Mouse (Mus musculus) layer of hippocampus, adult 9-11 months (tissue): ENCODE results near the gene Mllt10.
A peak's percentile ranks its signal among the peaks of the same experiment; 100 is the strongest.
"Not testable (repeated sequence)": the region's sequence is repeated elsewhere in the genome, so short reads cannot be mapped to it uniquely, and the experiment has no call there.

Source experiments
- DNase-seq: peaks from one replicate; pipeline ENCODE4 v3.0.0; 2022

Mllt10 gene

DNA sequence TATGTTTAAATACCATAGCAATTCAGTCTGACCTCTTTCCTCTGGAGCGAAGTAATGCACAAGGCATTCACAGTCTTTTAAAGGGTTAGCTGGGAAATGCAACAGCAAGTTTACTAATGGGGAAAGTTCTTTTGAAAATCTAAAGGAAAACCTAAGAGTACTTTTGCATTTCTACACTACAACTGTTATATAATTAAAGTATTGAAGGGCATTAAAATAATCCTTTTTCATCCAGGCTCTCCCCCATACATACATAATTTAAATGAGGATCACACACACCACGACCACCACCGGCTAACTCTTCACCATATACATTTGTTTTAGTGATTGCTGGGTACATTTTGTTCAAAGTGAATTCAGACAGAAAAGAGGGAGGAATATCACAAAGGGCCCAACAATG, 2.5 kb upstream of the Mllt10 start:
- no peak for DNase-seq

DNA sequence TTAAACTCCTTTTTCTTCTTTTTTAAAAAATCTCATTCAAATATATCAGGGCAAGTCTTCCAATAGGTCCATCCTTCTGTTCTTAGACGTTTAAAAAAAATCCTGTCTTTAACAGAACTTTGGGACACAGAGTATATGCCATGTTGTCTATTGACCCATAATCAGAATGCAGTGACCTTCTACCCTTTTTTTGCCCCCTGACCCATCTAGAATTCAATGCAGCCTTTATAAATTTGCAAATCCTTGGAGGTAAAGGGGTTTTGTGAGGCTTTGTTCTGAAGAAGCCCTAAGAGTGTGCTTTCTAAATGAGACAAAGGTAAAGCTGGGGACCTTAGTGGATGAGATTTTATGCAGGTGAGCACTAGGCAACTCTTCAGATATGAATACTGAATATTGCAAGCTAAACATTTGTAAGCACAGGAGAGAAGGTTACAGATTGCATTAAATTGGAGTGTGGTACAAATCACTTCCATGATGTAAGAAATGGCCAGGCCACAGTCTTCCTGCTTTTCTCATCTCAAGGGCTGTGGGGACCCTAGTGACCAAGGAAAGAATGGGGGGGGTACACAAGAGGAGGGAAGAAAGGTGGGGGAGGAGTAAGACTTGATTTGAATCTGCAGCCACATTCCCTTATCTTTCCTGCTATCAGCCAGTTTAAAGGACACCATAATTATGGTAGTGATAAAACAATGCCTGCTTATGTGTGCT, 1.6 kb upstream of the Mllt10 start:
- no peak for DNase-seq

DNA sequence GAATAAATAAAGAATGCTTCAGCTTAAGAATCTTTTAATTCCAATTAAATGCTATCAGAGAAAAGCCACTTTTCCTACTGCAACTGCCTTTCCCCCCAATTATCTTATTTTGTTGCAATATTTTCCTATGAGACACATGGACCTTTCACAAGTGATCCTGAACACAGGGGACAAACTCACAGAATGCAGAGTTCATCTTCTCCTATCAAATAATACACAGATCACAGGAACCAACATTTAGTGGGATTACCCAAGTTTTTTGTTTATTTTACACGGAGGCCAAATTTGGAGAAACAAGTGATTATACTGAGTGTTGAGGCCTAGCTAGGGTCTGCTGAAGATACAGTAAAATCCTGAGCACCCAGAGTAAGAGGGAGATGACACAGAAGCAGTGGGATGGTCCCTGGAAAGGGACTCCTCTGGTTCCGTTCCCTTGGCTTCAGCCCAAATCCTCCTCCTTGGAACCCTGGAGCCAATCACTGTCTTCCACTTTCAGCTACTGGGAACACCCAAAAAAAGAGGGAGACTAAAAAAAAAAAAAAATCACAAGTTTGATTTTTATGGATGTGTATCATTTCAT, 996 bp upstream of the Mllt10 start:
- DNase-seq = no peak

DNA sequence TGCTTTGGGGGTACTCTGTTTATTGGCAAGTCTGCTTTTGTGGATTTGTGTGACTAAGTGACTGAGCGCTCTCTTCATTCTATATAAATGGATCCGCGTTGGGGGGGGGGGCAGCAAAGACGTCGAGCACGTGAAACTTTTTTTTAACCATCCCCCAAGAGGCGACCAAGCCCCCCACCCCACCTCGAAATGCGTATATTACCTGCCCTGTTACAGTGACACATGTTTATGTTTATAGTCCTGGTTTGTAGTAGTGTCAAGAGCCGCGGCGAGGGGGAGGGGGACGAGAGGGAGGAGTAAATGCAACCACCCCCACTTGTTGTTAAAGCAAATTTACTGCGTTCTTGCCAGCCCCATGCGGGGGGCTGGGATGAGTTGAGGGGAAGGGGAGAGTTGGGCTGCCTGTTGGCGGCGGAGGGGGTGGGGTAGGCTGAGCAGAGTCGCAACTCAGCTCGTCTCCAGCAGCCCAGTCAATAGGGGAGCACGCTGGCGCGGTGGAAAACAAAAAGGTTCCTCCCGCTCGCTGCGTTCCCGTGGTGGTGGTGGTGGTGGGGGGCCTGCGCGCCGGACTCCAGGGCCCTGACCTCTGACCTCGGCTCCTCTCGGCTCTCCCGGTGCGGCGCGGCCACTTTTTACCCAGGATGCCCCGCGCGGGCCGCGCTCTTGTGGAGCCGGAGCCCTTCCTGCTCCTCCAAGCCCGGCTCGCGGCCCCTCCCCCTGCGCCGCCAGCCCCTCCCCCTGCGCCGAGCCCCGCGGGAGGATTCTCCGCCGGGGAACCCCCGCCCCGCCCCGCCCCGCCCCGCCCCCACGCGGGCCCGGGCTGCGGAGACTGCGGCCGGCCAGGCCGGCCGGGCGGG, 1.1 kb downstream of the Mllt10 start:
- peak; percentile 95 for DNase-seq

DNA sequence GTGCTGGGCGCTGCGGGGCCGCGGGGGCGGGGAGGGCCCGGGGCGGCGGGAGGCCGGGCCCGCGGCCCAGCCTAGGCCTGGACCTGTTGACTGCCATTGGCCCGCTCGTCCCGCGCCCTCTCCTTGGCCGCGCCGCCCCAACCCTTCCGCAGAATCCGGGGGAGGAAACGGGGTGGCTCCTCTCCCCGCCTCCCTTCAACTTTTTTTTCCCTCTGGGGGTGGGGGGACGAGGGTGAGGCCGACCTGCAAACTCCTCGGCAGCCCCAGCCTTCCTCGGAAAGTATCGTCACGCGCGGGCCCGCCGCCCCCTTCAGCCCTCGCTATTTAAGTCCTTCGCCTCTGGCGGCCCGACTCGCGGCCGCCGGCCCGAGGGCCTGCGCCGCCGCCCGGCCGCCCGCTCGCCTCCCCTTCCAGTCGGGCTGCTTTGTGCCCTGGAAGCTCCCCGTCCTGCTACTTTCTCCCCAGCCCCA, 1.8 kb downstream of the Mllt10 start:
- peak; percentile 92 for DNase-seq

DNA sequence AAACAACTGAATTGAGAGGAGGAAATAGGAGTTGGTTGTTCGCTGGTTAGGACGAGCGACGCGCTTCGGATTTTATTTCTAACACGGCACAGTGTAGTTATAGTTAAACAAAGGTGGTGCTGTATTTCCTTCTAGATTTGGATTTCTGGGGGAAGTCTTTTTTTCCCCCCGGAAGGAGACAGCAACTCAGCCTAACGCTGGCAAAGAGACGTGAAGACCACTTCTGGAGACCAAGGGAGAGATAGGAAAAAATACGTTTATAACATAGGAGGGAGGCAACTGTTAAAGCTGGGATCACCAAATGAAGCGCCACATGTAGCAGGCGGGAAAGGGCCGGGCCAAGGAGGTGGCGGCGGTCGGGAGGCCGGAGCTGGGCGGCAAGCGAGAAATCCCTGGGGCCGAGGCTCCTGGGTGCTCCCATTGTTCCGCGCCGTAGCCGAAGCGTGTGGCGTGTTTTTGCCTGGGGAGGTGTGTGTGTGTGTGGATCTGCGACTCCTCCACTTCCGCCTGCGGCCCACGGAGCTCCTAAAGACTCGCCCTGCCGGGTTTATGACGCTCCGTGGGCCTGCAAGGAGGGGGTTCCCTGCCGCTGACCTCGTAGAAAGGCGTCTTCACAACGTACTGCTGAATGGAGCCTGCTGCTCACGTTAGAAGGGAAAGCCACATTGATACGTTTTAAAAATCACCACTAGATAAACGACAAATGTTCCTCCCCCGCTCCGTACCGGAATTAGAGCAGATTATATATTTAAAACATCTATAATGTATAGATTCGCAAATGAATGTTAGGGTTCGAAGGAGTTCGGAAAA, 2.5 kb downstream of the Mllt10 start:
- DNase-seq = peak; percentile 53

DNA sequence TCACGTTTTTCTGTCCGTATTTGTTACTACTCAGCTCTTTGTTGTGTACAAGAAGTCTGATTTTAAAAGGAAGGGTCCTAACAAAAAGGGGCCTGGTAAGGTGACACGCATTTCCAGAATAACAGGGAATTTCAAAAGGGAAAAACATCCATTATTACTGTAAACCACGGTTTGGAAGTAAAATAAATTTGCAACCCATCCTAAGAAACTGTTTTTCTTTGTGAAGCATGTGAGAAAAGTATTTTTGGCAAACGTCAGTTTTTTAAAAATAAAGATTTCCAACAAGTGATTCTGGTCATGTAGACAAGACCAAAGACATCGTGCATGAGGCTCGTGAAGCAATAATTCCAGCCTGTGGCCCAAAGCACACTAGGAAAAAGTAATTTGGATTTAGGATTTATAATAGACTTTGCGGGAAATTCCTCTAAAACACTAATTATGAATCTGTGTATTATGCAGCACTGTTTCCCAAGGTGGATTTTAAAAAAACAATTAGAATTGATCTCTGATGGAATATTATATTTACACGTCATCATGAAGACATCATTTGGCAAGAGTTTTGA, 3.2 kb downstream of the Mllt10 start:
- DNase-seq = no peak

DNA sequence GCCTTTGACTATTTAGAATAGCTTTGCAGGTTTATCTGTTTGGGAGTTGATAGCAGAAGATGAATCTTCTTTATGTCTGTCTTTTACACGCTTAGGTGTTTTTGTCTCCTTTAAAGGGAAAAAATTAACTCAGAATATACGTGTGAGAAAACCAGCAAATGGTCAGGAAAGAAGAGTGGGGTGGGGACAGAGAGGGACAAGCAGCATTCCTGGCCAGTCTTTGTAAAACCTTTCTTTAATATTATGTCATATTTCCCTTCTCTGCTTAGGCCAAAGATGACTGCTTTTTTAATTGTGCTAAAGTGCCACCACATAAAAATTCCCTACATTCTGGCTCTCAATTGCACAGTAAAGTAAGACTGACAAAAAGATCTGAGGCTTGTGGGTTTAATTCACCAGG, 4.0 kb downstream of the Mllt10 start:
- no peak for DNase-seq

DNA sequence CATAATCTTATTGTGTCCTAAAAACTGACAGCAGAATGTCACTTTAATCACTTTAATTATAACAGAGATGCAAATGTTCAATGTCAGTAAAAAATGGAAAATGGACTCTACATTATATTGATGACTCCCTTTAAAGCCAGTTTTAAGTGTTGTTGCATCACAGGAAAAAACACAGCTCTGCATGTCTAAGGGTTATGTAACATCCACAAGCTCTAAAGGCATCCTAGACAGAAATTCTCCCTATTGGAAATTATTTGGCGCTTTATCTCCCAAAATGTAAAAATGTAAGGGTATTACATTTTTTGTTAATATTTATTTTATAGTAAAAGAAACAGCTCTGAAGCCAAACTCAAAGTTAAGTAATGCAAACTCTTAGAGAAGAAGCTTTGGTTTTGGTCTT, 4.9 kb downstream of the Mllt10 start:
- DNase-seq = no peak

DNA sequence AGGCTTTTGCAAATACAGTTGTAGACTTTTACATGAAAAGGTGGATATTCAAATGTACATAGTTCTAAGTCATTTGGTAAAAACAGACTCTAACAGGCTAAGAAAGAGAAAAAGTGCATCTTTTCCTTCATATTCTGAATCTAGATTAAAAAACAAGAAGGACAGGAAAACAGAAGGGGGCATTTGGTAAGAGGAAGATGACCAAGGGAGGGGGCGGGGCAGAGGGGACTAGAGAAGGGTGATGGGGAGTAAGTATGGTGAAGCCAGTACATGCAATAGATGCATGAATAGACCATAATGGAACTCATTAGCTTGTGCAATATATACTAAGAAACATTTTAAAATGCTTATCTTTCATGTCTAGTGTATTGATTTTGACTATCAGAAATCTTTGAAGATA, 5.4 kb downstream of the Mllt10 start:
- DNase-seq = no peak

DNA sequence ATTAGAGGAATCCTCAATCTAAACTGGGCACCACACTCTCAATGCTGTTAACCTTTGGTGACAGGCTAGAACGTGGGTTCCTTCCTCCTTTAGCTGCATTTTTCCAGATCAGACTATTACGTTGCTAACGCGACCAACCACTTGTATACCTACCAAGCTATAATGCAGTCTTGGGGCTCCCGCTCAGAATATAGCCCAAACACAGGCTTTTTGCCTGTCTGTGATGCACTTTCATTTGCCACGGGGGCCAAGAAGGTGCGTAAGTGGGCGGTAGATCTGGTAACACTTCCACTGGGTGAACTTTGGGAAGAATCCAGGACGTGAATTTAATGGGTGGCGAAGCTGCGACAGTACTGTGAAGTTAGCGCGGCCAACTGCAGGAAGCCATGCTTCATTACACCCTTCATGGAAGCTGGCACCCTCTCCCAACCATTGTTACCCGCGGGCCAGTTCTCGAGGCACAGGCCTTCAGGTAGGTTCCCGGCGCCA, 8.8 kb downstream of the Mllt10 start:
- DNase-seq = peak; percentile 68

DNA sequence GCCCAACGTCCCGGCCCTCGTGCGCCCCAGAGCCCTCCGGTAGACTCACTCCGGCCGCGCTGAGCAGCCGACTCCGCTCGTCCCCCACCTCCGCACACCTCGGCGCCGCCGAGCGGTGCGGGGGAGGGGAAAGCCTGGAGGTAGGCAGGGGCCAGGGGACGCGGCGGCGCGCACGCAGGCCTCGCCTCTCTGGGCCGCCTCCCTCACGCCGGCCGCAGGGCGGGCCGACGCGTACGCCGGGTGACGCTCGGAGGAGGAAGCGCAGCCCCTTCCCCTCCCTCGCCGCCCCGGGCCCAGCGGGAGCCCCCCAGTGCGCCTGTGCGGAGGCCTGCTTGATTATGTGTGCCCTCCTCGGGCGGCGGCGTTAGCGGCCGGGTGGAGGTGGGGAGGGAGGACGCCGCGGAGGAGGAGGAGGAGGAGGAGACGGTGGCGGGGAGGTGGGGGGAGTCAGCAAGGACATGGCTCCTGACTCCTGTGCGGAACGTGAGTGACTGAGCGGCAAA, 9.4 kb downstream of the Mllt10 start:
- peak; percentile 94 for DNase-seq

DNA sequence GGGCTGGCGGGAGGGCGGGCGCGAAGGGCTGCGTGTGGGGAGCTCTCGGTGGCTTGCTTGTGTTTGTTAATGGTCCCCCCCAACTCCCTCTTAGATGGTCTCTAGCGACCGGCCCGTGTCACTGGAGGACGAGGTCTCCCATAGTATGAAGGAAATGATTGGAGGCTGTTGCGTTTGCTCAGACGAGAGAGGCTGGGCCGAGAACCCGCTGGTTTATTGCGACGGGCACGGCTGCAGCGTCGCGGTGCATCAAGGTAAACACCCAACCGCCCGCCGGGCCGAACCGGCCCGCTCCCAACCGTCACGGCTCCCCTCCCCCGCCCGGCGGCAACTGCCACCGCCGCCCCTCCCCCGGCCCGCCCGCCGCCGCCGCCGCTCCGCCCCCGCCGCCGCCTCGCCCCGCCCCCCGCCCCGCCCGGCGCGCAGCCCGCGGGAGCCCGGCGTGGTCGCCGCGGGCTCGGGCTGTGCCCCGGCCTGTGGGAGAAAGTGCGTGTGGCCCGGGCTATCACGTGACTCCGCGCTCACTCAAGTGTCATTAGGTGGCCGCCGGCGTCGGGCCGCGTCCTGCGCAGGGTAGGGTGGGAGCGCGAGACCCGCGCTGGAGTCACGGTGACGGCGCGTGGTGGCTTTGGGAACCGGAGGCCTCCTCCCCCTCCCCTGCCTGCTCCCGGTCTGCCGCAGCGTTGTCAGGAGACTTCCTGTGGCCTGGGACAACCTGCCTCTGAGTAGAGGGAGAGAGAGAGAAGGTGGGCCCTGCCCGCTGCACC, 10.1 kb downstream of the Mllt10 start:
- DNase-seq = peak; percentile 80

DNA sequence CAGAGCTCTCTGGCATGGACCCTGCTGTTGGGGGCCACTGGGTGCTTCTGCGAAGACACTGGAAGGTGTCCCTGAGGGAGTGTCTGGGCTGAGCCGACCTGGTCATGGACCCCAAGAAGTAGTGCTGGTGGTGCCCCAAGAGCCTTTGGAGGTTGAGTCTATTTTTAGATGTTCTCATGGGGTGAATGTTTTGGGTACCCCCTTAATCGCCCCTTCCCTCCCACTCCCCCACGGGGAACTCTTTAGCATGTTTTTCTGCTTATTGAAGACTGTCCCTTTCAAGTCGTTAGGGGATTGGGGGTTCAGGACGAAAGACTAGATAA, 10.6 kb downstream of the Mllt10 start:
- no peak for DNase-seq

DNA sequence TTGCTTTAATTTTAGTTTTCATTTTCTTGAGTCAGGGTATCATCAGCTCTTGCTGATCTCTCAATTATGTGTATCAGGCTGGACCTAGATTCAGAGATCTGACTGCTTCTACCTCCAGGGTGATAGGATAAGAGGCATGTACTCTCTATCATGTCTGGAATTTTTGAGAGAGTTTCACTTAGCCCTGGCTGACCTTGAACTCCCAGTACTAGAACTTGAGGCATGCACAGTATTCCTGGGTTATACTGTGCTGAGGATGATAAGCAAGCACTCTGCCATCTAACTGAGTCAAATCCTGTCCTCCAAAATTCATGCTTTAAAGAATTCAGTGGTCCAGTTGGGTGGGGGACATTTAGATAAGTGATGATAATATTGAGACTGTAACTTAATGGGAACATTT, 11.4 kb downstream of the Mllt10 start:
- no peak for DNase-seq

DNA sequence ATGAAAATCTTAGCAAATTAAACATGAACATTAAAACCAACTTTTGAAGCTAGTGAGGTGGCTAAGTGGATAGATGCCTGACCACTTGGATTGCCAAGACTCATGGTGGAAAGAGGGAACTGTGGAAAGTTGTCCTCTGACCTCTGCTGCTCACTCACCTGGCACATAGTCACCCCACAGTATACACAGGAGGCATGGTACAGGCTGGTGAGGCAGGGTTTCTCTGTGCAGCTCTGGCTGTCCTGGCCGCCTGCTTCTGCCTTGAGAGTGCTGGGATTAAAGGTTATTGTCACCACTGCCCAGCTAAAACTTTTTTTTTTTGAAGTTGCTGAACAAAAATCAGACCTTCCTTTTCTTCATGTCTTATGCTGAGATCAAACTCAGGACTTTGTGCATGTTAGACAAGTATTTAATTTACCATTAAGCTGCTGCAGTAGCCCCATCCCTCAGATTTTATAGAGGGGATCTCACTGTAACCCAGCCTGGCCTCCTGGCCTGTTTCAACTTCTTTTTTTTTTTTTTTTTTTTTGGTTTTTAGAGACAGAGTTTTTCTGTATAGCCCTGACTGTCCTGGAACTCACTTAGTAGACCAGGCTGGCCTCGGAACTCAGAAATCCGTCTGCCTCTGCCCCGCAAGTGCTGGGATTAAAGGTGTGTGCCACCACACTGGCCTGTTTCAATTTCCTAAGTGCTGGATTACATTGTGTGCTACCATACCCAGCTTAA, 13.2 kb downstream of the Mllt10 start:
- DNase-seq = no peak

DNA sequence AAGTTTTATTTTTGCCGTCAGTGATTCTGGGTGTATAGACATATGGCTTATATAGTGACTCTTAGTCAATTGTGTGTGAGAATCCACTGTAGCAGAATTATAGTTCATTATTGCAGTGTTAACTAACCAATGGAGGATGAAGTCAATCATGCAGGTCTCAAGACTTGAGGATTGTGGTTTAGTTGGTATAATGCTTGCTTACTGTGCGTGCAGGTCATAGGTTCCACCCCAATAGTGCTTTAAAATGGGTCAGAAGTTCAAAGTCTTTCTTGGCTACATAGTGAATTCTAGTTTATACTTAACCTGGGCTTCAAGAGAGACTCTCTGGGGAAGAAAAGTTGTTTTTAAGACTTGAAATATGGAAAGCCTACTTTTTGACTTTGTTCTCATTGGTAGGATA, 16.9 kb downstream of the Mllt10 start:
- DNase-seq = no peak

DNA sequence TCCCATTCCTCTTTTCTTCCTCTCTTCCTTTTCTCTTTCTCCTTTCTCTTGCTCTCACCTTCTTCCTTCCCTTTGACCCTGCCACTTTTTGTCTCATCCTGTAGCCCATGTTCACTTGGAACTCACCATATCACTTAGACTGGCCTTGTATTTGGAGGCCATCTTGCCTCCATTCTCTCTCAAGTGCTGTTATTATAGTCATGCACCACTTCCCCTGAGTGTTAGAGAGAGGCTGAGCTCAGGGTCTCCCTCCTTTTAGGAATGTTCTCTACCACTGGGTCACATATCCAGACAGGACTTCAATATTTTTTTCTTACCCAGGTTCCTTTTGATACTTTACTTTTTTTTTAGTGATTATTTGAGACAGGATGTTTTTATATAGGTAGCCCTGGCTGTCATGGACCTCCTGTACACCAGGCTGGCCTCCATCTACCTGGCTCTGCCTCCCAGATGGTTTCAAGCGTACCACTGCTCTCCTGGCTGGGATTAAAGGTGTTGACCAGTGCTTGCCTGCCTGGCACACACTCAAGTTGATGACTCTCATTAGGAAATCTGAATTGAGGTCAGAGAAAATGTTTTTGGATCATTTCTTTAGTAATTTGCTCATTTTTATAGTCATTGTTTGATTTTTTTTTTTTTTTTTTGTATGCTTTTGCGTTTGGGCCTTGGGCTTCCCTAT, 25.3 kb downstream of the Mllt10 start:
- no peak for DNase-seq

DNA sequence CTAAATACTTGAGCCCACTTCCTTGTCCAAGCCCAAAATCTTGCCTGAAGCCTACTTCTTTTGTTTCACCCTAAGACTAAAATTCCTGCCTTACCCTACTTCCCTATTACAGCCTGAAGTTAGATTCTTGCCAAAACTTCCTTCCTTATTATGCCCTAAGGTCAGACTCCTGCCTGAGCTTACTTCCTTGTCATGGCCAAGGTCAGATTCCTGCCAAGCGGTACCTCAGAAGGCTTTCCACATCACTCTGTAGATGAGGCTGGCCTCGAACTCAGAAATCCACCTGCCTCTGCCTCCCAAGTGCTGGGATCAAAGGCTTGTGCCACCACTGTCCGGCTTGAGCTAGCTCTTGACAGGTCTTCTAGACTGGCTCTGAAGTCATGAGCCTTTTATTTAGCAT, 32.7 kb downstream of the Mllt10 start:
- DNase-seq = not testable (repeated sequence)

DNA sequence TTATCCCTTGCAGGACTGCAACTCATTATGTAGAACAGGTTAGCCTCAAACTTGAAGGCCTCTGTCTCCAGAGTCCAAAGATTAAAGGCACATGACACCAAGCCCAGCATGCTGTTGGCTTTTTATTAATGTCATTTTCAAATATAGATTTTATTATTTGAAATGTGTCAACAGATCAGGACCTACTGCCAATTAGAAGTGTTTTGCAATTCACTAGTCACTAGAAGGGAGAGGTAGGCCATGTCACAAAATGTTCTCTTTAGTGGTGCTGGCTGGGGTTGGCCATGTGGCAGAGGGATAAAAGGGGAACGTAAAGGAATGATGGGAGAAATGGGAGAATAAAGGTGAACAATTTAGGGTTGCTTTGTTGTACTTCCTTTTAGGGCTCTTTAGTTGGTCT, 38.8 kb downstream of the Mllt10 start:
- no peak for DNase-seq
